In the genomic region with DNA sequence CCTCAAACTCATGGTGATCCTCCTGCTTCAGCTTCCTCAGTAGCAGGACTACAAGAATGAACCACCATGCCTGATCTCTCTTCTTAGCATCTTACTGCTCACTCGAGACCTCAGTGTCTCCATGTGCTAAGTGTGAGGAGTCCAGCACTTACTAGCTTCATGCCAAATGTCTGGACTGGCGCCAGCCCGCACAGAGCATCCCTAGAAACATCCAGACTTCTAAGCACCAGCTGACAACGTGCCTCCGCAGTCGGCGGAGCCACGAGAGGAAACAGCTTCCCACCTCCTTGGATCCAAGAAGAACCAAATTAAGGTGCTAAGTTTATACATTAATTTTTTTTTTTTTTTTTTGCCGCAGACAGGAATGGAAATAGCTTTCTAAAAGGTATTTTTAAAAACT, we compare ENCODE assay signal across 16 mouse cellular contexts.
DNase-seq lines count a peak whose midpoint lies in the region; ATAC-seq and TF ChIP-seq lines count a peak whose summit lies in the region.
"Had no signal": no experiment of that assay in that cellular context is flagged by ENCODE, and none has a peak within 500 bp of the region (broad histone marks: within the 10 kb centered on the region; RNA-seq: fewer than 3 reads in every experiment).

No protein-coding gene starts in this region.

- H3K4me3 ChIP-seq in forebrain, postnatal 0 days (ENCODE audit: low read depth, low read length), result no peak overlapping the region
- H3K4me3 ChIP-seq in forebrain, embryonic 10.5 days, result no peak overlapping the region
- H3K4me3 ChIP-seq: forebrain, embryonic 12.5 days; heart, embryonic 10.5 days; liver, embryonic 13.5 days; megakaryocyte, embryonic 14.5 days had no signal

- ATAC-seq in forebrain, postnatal 0 days, result peak; percentile 27; the same call in 1 of the 2 replicates
- ATAC-seq in megakaryocyte-erythroid progenitor cell, adult 5-6 weeks (replicated peaks; ENCODE audit: low FRiP score, low TSS enrichment, poor library complexity, severe bottlenecking), result no peak

- WGBS in forebrain, postnatal 0 days, result 62% methylated on average over 9 of the region's 9 CpGs
- 92% methylated on average over 9 of the region's 9 CpGs for WGBS in forebrain, embryonic 10.5 days

- no peaks in the 10 kb centered on the region for H3K36me3 ChIP-seq in forebrain, postnatal 0 days (ENCODE audit: insufficient read depth)
- H3K36me3 ChIP-seq in forebrain, embryonic 10.5 days (replicated peaks), result no peaks in the 10 kb centered on the region
- H3K36me3 ChIP-seq: forebrain, embryonic 12.5 days; heart, embryonic 10.5 days; liver, embryonic 13.5 days had no signal

- H3K9me3 ChIP-seq in forebrain, postnatal 0 days (ENCODE audit: low read length), result no peaks in the 10 kb centered on the region
- no peaks in the 10 kb centered on the region for H3K9me3 ChIP-seq in forebrain, embryonic 10.5 days
- H3K9me3 ChIP-seq: forebrain, embryonic 12.5 days; heart, embryonic 10.5 days; liver, embryonic 13.5 days had no signal

- no peak for TF ChIP-seq CTCF in forebrain, postnatal 0 days (IDR thresholded peaks at IDR 0.05; ENCODE audit: low read depth)

- no peaks in the 10 kb centered on the region for H3K4me1 ChIP-seq in forebrain, postnatal 0 days (ENCODE audit: insufficient read depth)
- peaks cover 19% of the 10 kb centered on the region for H3K4me1 ChIP-seq in forebrain, embryonic 10.5 days
- H3K4me1 ChIP-seq: liver, embryonic 13.5 days; megakaryocyte, embryonic 14.5 days had no signal

- H3K27me3 ChIP-seq in forebrain, postnatal 0 days (ENCODE audit: insufficient read depth, low read length), result no peaks in the 10 kb centered on the region
- no peaks in the 10 kb centered on the region for H3K27me3 ChIP-seq in forebrain, embryonic 10.5 days (ENCODE audit: poor library complexity, severe bottlenecking)
- H3K27me3 ChIP-seq: liver, embryonic 13.5 days; megakaryocyte, embryonic 14.5 days had no signal

- peak; percentile 46 for DNase-seq in forebrain, postnatal 0 days
- DNase-seq in forebrain, embryonic 10.5 days (ENCODE audit: extremely low spot score, low spot score), result no peak
- peak; percentile 66 to 80 for DNase-seq in frontal cortex, adult 2 months (ENCODE audit: extremely low spot score in 1 of 2, low spot score in 1 of 2)
- peak; percentile 42 to 88 for DNase-seq in left cerebral cortex, adult 8-10 months (ENCODE audit: low spot score in 2 of 2)
- DNase-seq in right cerebral cortex, postnatal 10 days (ENCODE audit: low spot score in 2 of 2), result peak; percentile 90 to 93
- no peak for DNase-seq in thymus, postnatal 4 days
- no peak for DNase-seq in yolk sac, embryonic 10.5 days (ENCODE audit: low spot score)
- DNase-seq: gastrocnemius, postnatal 25 days; heart, postnatal 36 days; kidney, adult 8-10 months; liver, embryonic 13.5 days; lung, postnatal 10 days had no signal

- H3K4me2 ChIP-seq in forebrain, postnatal 0 days (ENCODE audit: low read depth), result no peak overlapping the region
- H3K4me2 ChIP-seq: forebrain, embryonic 12.5 days; liver, embryonic 13.5 days had no signal

- no peak overlapping the region for H3K9ac ChIP-seq in forebrain, postnatal 0 days
- H3K9ac ChIP-seq: forebrain, embryonic 12.5 days; liver, embryonic 13.5 days had no signal

- H3K27ac ChIP-seq in forebrain, postnatal 0 days (ENCODE audit: low read depth, low read length), result no peak overlapping the region
- H3K27ac ChIP-seq in forebrain, embryonic 10.5 days, result no peak overlapping the region
- H3K27ac ChIP-seq: forebrain, embryonic 12.5 days; heart, embryonic 10.5 days; liver, embryonic 13.5 days had no signal

Comparison
In these comparisons a context has a peak if more than half of its experiments do, and no peak if none do; other contexts are left out.
1. DNase-seq: peak in forebrain, postnatal 0 days (single experiment), frontal cortex, adult 2 months (2 of 2), left cerebral cortex, adult 8-10 months (2 of 2) and right cerebral cortex, postnatal 10 days (2 of 2); none in forebrain, embryonic 10.5 days (single experiment), thymus, postnatal 4 days (single experiment) and yolk sac, embryonic 10.5 days (single experiment).